Mouse (Mus musculus): ENCODE measurements around the gene Hyal5.

Gene Hyal5

GRCm38 (mm10) chr6:24857697-24858096, at the start of gene Hyal5:
TSS of gene Hyal5 (plus strand) at chr6:24857997.
- DNase-seq (ENCODE audit: low read depth in 1 of 2, low spot score in 2 of 2), result no peak

GRCm38 (mm10) chr6:24822070-24822469, 35.7 kb upstream of the Hyal5 start:
- DNase-seq (ENCODE audit: low read depth in 1 of 2, low spot score in 2 of 2), result no peak

- DNase-seq (ENCODE audit: low read depth in 1 of 2, low spot score in 2 of 2), result no peak
These were observed 2.5 kb downstream of the Hyal5 start for GRCm38 (mm10) chr6:24860320-24860719.

- no peak for DNase-seq (ENCODE audit: low read depth in 1 of 2, low spot score in 2 of 2)
These were observed 5.9 kb downstream of the Hyal5 start for GRCm38 (mm10) chr6:24863649-24864048.

GRCm38 (mm10) chr6:24894146-24894873, 36.5 kb downstream of the Hyal5 start:
- DNase-seq (ENCODE audit: low read depth in 1 of 2, low spot score in 2 of 2), result no peak

GRCm38 (mm10) chr6:24894874-24895183, 37.0 kb downstream of the Hyal5 start:
- no peak for DNase-seq (ENCODE audit: low read depth in 1 of 2, low spot score in 2 of 2)

- DNase-seq (ENCODE audit: low read depth in 1 of 2, low spot score in 2 of 2), result no peak
These were observed 47.3 kb downstream of the Hyal5 start for GRCm38 (mm10) chr6:24905101-24905500.

GRCm38 (mm10) chr6:24907824-24908223, 50.0 kb downstream of the Hyal5 start:
- DNase-seq (ENCODE audit: low read depth in 1 of 2, low spot score in 2 of 2), result no peak

- no peak for DNase-seq (ENCODE audit: low read depth in 1 of 2, low spot score in 2 of 2)
These were observed 52.4 kb downstream of the Hyal5 start for GRCm38 (mm10) chr6:24910016-24910727.

- no peak for DNase-seq (ENCODE audit: low read depth in 1 of 2, low spot score in 2 of 2)
These were observed 52.9 kb downstream of the Hyal5 start for GRCm38 (mm10) chr6:24910728-24911105.

- DNase-seq (ENCODE audit: low read depth in 1 of 2, low spot score in 2 of 2), result no peak
These were observed 55.8 kb downstream of the Hyal5 start for GRCm38 (mm10) chr6:24913591-24913990.

GRCm38 (mm10) chr6:24925076-24925785, 67.4 kb downstream of the Hyal5 start:
- DNase-seq (ENCODE audit: low read depth in 1 of 2, low spot score in 2 of 2), result no peak
